Mouse (Mus musculus): ENCODE data around the gene Rere.

GRCm38 (mm10) chr4:150592087-150592486 lies 310.6 kb downstream of the Rere start:
- TF ChIP-seq CTCF (IDR thresholded peaks at IDR 0.05) (no peak), EP300 (IDR thresholded peaks at IDR 0.05) (no peak)

All from lung, postnatal 0 days (tissue).